Mouse (Mus musculus) c-Kit-positive CD71-negative TER-119-negative erythroid progenitor cells, embryonic 14.5 days (primary cell): ENCODE measurements around the gene Sertad3.

ENCODE experiments used
- DNase-seq: peaks from one replicate; pipeline ENCODE4 v3.0.0-alpha.2; 2013; ENCODE audit warnings: low read depth

Gene Sertad3

GRCm38 (mm10) chr7:27473156-27473834, at the start of gene Sertad3:
Sertad3 (plus strand) TSS chr7:27473768.
- DNase-seq = peak; percentile 94

- DNase-seq = no peak
Observed at GRCm38 (mm10) chr7:27427387-27427786, 46.2 kb upstream of the Sertad3 start.

- DNase-seq = no peak
Observed at GRCm38 (mm10) chr7:27428002-27428401, 45.6 kb upstream of the Sertad3 start.

- DNase-seq = no peak
Observed at GRCm38 (mm10) chr7:27429135-27429534, 44.4 kb upstream of the Sertad3 start.

GRCm38 (mm10) chr7:27433349-27433748, 40.2 kb upstream of the Sertad3 start:
- no peak for DNase-seq

- DNase-seq = no peak
Observed at GRCm38 (mm10) chr7:27433794-27434193, 39.8 kb upstream of the Sertad3 start.

- DNase-seq = no peak
Observed at GRCm38 (mm10) chr7:27437544-27437943, 36.0 kb upstream of the Sertad3 start.

GRCm38 (mm10) chr7:27440014-27440413, 33.6 kb upstream of the Sertad3 start:
- no peak for DNase-seq

GRCm38 (mm10) chr7:27446051-27446450, 27.5 kb upstream of the Sertad3 start:
- no peak for DNase-seq

GRCm38 (mm10) chr7:27446521-27447418, 26.8 kb upstream of the Sertad3 start:
- no peak for DNase-seq

GRCm38 (mm10) chr7:27447419-27448286, 25.9 kb upstream of the Sertad3 start, which contains the start of the genes Sptbn4 and Blvrb:
Sptbn4 (minus strand) TSS chr7:27447686.
Blvrb (plus strand) TSS chr7:27447978.
- peak; percentile 100 for DNase-seq

GRCm38 (mm10) chr7:27448421-27449206, 25.0 kb upstream of the Sertad3 start:
- DNase-seq = peak; percentile 49

- peak; percentile 53 for DNase-seq
Observed at GRCm38 (mm10) chr7:27449256-27449862, 24.2 kb upstream of the Sertad3 start.

GRCm38 (mm10) chr7:27451359-27451758, 22.2 kb upstream of the Sertad3 start:
- no peak for DNase-seq

- no peak for DNase-seq
Observed at GRCm38 (mm10) chr7:27452206-27452770, 21.3 kb upstream of the Sertad3 start.

- DNase-seq = no peak
Observed at GRCm38 (mm10) chr7:27454461-27455121, 19.0 kb upstream of the Sertad3 start.

- DNase-seq = no peak
Observed at GRCm38 (mm10) chr7:27455273-27455672, 18.3 kb upstream of the Sertad3 start.

GRCm38 (mm10) chr7:27458614-27459013, 15.0 kb upstream of the Sertad3 start:
- DNase-seq = no peak

GRCm38 (mm10) chr7:27459640-27460039, 13.9 kb upstream of the Sertad3 start:
- DNase-seq = no peak

GRCm38 (mm10) chr7:27460477-27460876, 13.1 kb upstream of the Sertad3 start:
- DNase-seq = no peak
